Comparison of ENCODE assay signal across 9 mouse cellular contexts in genomic region chr1:55404439-55404838, GRCm38 (mm10). TPM values are rescaled to one million over a fixed set of nuclear protein-coding genes. Genes with fewer than 3 reads are reported as not detected.
DNase-seq lines count a peak whose midpoint lies in the region; ATAC-seq lines count a peak whose summit lies in the region.
"Had no signal": no experiment of that assay in that cellular context is flagged by ENCODE, and none has a peak within 500 bp of the region (broad histone marks: within the 10 kb centered on the region; RNA-seq: fewer than 3 reads in every experiment).

No protein-coding gene starts in this region.

- 1% methylated on average over 3 of the region's 3 CpGs for WGBS in forebrain, embryonic 14.5 days
- WGBS in forebrain, embryonic 11.5 days = under 1% methylated on average over 3 of the region's 3 CpGs

- H3K4me2 ChIP-seq in forebrain, embryonic 14.5 days (ENCODE audit: low read length) = no peak overlapping the region
- no peak overlapping the region for H3K4me2 ChIP-seq in forebrain, embryonic 11.5 days (ENCODE audit: low read depth, low read length, severe bottlenecking)

- H3K27ac ChIP-seq in forebrain, embryonic 14.5 days (ENCODE audit: low read depth, low read length) = no peak overlapping the region
- no peak overlapping the region for H3K27ac ChIP-seq in forebrain, embryonic 11.5 days (ENCODE audit: low read depth, low read length)
- H3K27ac ChIP-seq: liver, embryonic 13.5 days had no signal

- intact Hi-C loops in heart, postnatal 36 days (cut with DNase I) = loop anchor here (1.0 to 10.0 kb wide), 4 partner anchors 180 to 470 kb away; no protein-coding TSS in a partner anchor

- ATAC-seq in forebrain, embryonic 14.5 days = no peak
- ATAC-seq in forebrain, embryonic 11.5 days (replicated peaks; ENCODE audit: low FRiP score) = no peak

- no peaks in the 10 kb centered on the region; the same call in 1 of the 2 replicates for H3K27me3 ChIP-seq in forebrain, embryonic 14.5 days (replicated peaks; ENCODE audit: control insufficient read depth, insufficient read depth, low read length)
- no peaks in the 10 kb centered on the region for H3K27me3 ChIP-seq in forebrain, embryonic 11.5 days (ENCODE audit: control insufficient read depth, insufficient read depth, low read length)

- peak; percentile 89 for DNase-seq in forebrain, embryonic 14.5 days (ENCODE audit: low spot score)
- DNase-seq in forebrain, embryonic 11.5 days (ENCODE audit: low spot score) = no peak
- DNase-seq in Muller cell, postnatal 12 days (ENCODE audit: inconsistent ontology term) = peak; percentile 71
- peak; percentile 43 to 75 for DNase-seq in cerebellum, postnatal 36 days
- peak; percentile 51 to 58 for DNase-seq in heart, postnatal 36 days
- DNase-seq in layer of hippocampus, adult 9-10 months (ENCODE audit: low spot score) = peak; percentile 90
- DNase-seq in lung, postnatal 25 days (ENCODE audit: low spot score) = peak; percentile 81
- peak; percentile 81 to 85 for DNase-seq in right cerebral cortex, adult 2 months (ENCODE audit: low spot score in 2 of 2)
- DNase-seq: liver, embryonic 13.5 days had no signal

- H3K9me3 ChIP-seq in forebrain, embryonic 14.5 days (replicated peaks; ENCODE audit: control insufficient read depth, low read length) = no peaks in the 10 kb centered on the region
- H3K9me3 ChIP-seq in forebrain, embryonic 11.5 days (ENCODE audit: control insufficient read depth, low read length) = no peaks in the 10 kb centered on the region
- H3K9me3 ChIP-seq: liver, embryonic 13.5 days had no signal

- H3K4me3 ChIP-seq in forebrain, embryonic 14.5 days (ENCODE audit: low read depth, low read length) = no peak overlapping the region
- no peak overlapping the region for H3K4me3 ChIP-seq in forebrain, embryonic 11.5 days (ENCODE audit: low read depth, low read length)

- H3K36me3 ChIP-seq in forebrain, embryonic 14.5 days (ENCODE audit: control insufficient read depth, insufficient read depth, low read length) = no peaks in the 10 kb centered on the region
- H3K36me3 ChIP-seq in forebrain, embryonic 11.5 days (ENCODE audit: control insufficient read depth, insufficient read depth, low read length) = no peaks in the 10 kb centered on the region
- H3K36me3 ChIP-seq: liver, embryonic 13.5 days had no signal

- H3K4me1 ChIP-seq in forebrain, embryonic 14.5 days (ENCODE audit: control insufficient read depth, insufficient read depth, low read length) = peaks cover 3% of the 10 kb centered on the region; the same call in 1 of the 2 replicates
- H3K4me1 ChIP-seq in forebrain, embryonic 11.5 days (replicated peaks; ENCODE audit: control insufficient read depth, insufficient read depth, low read length) = no peaks in the 10 kb centered on the region

- no peak overlapping the region for H3K9ac ChIP-seq in forebrain, embryonic 14.5 days (ENCODE audit: low read length)
- H3K9ac ChIP-seq in forebrain, embryonic 11.5 days (ENCODE audit: low read length) = no peak overlapping the region
- H3K9ac ChIP-seq: liver, embryonic 13.5 days had no signal

RNA-seq across cellular contexts. Expression of gene Plcl1, which starts 1.3 kb away (rescaled TPM):
- 2.6 and 4.2 TPM in 2 replicates for polyA plus RNA-seq in forebrain, embryonic 14.5 days (2014; fragmentation: Nextera tagmentation; extraction: Ambion mirVana)
- 2.2 and 3.3 TPM in 2 replicates for polyA plus RNA-seq in forebrain, embryonic 11.5 days (2014; fragmentation: Nextera tagmentation; extraction: Ambion mirVana)
- 1 to 10 TPM; 3.9 to 4.4 TPM for total RNA-seq in heart, postnatal 36 days (2021)

RNA-seq across cellular contexts. Expression of gene Boll, which starts 41.2 kb away (rescaled TPM):
- polyA plus RNA-seq in forebrain, embryonic 14.5 days (2014; fragmentation: Nextera tagmentation; extraction: Ambion mirVana) = 0.23 TPM in 1 of 2 replicates, not detected in the other
- 0.11 and 0.29 TPM in 2 replicates for polyA plus RNA-seq in forebrain, embryonic 11.5 days (2014; fragmentation: Nextera tagmentation; extraction: Ambion mirVana)
- not detected for total RNA-seq in heart, postnatal 36 days (2021)
